Mouse (Mus musculus) ES-E14 (cell line): Measurements from ENCODE around the gene Dixdc1.

Experiments
- CHD2 ChIP-seq: IDR thresholded peaks from 2 replicates; pipeline ENCODE4 v1.6.1; 2014; ENCODE audit warnings: mild to moderate bottlenecking, low read depth, low read length, inconsistent platforms
- HCFC1 ChIP-seq: IDR thresholded peaks from 2 replicates; pipeline ENCODE4 v1.6.1; 2012; ENCODE audit warnings: low read length, inconsistent platforms, borderline replicate concordance; ENCODE audit not compliant: insufficient read depth
- MAFK ChIP-seq: IDR thresholded peaks from 2 replicates; pipeline ENCODE4 v1.6.1; 2014; ENCODE audit warnings: mild to moderate bottlenecking, low read depth, low read length, inconsistent platforms; ENCODE audit not compliant: insufficient read depth
- ZC3H11A ChIP-seq: IDR thresholded peaks from 2 replicates; pipeline ENCODE4 v1.6.1; 2012; ENCODE audit warnings: low read depth, mild to moderate bottlenecking, inconsistent platforms, low read length, borderline replicate concordance
- ZNF384 ChIP-seq: IDR thresholded peaks from 2 replicates; pipeline ENCODE4 v1.6.1; 2012; ENCODE audit warnings: low read depth, low read length, inconsistent platforms

GRCm38 (mm10) chr9:50763331-50763730 lies 24.0 kb upstream of the Dixdc1 start:
- TF ChIP-seq ZC3H11A (no peak), CHD2 (no peak), HCFC1 (no peak), ZNF384 (no peak), MAFK (no peak)
